Mouse (Mus musculus) kidney, postnatal 0 days (tissue): Measurements from ENCODE around the gene Rp9. TPM values are rescaled to one million over a fixed set of nuclear protein-coding genes. Genes with fewer than 3 reads are reported as not detected.

Experiments used
- ATAC-seq: fragments of 200-750 bp; cut with Nextera tagmentation; replicated peaks from 2 replicates; pipeline ENCODE4 v1.8.0; 2017; ENCODE audit warnings: low read depth, moderate number of reproducible peaks, moderate TSS enrichment, moderate library complexity; ENCODE audit not compliant: low FRiP score
- DNase-seq: peaks from one replicate; pipeline ENCODE4 v3.0.0-alpha.2; 2016; ENCODE audit warnings: low spot score
- H3K27ac ChIP-seq: fragments of 300-500 bp; sonication (generic); 2 replicates; pipeline ENCODE4 v1.5.1; 2014; ENCODE audit warnings: mild to moderate bottlenecking
- H3K27me3 ChIP-seq: fragments of 300-500 bp; sonication (generic); 2 replicates; pipeline ENCODE4 v1.6.1; 2014; ENCODE audit warnings: low read length, mixed read lengths; ENCODE audit not compliant: insufficient read depth
- H3K36me3 ChIP-seq: fragments of 300-500 bp; sonication (generic); 2 replicates; pipeline ENCODE4 v1.6.1; 2014; ENCODE audit warnings: low read length, mixed read lengths; ENCODE audit not compliant: insufficient read depth
- H3K4me1 ChIP-seq: fragments of 300-500 bp; sonication (generic); replicated peaks from 2 replicates; pipeline ENCODE4 v1.6.1; 2014; ENCODE audit warnings: antibody characterized with exemption, low read length, mixed read lengths; ENCODE audit not compliant: insufficient read depth
- H3K4me2 ChIP-seq: fragments of 300-500 bp; sonication (generic); 2 replicates; pipeline ENCODE4 v1.6.1; 2014; ENCODE audit warnings: mild to moderate bottlenecking, low read length, moderate library complexity, mixed read lengths
- H3K4me3 ChIP-seq: fragments of 300-500 bp; sonication (generic); replicated peaks from 2 replicates; pipeline ENCODE4 v1.5.1; 2014; ENCODE audit warnings: low read depth, low read length
- H3K9ac ChIP-seq: fragments of 300-500 bp; sonication (generic); 2 replicates; pipeline ENCODE4 v1.6.1; 2014; ENCODE audit warnings: low read depth, low read length
- H3K9me3 ChIP-seq: fragments of 300-500 bp; sonication (generic); replicated peaks from 2 replicates; pipeline ENCODE4 v1.6.1; 2016; ENCODE audit warnings: low read length, inconsistent platforms, mixed read lengths
- CTCF ChIP-seq: IDR thresholded peaks from 2 replicates; pipeline ENCODE4 v1.5.1; 2016; ENCODE audit warnings: antibody characterized with exemption, low read depth, mild to moderate bottlenecking, moderate library complexity
- WGBS: fragments of 180-500 bp; shearing (Covaris S2); extraction: QIAGEN DNeasy Blood & Tissue Kit; methylation state at CpG from one replicate; pipeline ENCODE4 v1.1.7; 2014; 5-methylcytosine and 5-hydroxymethylcytosine counted together
- polyA plus RNA-seq: library from polyadenylated mRNA; unstranded; fragments of >200 nt; fragmentation: Nextera tagmentation; extraction: Ambion mirVana; gene quantifications from 2 replicates; pipeline ENCODE4 v1.2.1, GENCODE M21; 2015

The Rp9 gene
- polyA plus RNA-seq, 1 experiment from 2014 or later, result 82.6 TPM

GRCm38 (mm10) chr9:22453501-22453924 lies 16.0 kb downstream of the Rp9 start:
- Histone ChIP-seq H3K4me3 (no peak overlapping the region), H3K36me3 (peaks cover 73% of the 10 kb centered on the region), H3K27me3 (no peaks in the 10 kb centered on the region), H3K4me1 (no peaks in the 10 kb centered on the region), H3K4me2 (no peak overlapping the region), H3K27ac (no peak overlapping the region), H3K9ac (no peak overlapping the region), H3K9me3 (no peaks in the 10 kb centered on the region)
- ATAC-seq (no peak), DNase-seq (no peak)
- 90% methylated on average over 10 of the region's 10 CpGs for WGBS
- TF ChIP-seq CTCF, result no peak

GRCm38 (mm10) chr9:22452697-22453096 lies 16.8 kb downstream of the Rp9 start:
- 80% methylated on average over 10 of the region's 10 CpGs for WGBS

GRCm38 (mm10) chr9:22449209-22449608 lies 20.3 kb downstream of the Rp9 start:
- peaks cover 60% of the 10 kb centered on the region for H3K36me3 ChIP-seq
- H3K9ac ChIP-seq, result no peak overlapping the region
- ATAC-seq (no peak), DNase-seq (no peak)
- no peak for TF ChIP-seq CTCF
- WGBS, result 93% methylated on average over 6 of the region's 6 CpGs
- H3K27ac ChIP-seq, result no peak overlapping the region
- H3K27me3 ChIP-seq, result no peaks in the 10 kb centered on the region
- H3K4me2 ChIP-seq, result no peak overlapping the region
- H3K4me3 ChIP-seq, result no peak overlapping the region
- H3K9me3 ChIP-seq, result no peaks in the 10 kb centered on the region
- H3K4me1 ChIP-seq, result no peaks in the 10 kb centered on the region

More at GRCm38 (mm10) chr9:22452697-22453096, 16.8 kb downstream of the Rp9 start:
- Histone ChIP-seq H3K27me3 (no peaks in the 10 kb centered on the region), H3K4me1 (no peaks in the 10 kb centered on the region), H3K9me3 (no peaks in the 10 kb centered on the region), H3K4me2 (no peak overlapping the region), H3K9ac (no peak overlapping the region), H3K4me3 (no peak overlapping the region), H3K27ac (no peak overlapping the region), H3K36me3 (peaks cover 80% of the 10 kb centered on the region)
- no peak for TF ChIP-seq CTCF
- DNase-seq (no peak), ATAC-seq (no peak)

- DNase-seq (no peak), ATAC-seq (no peak)
- H3K27ac ChIP-seq, result no peak overlapping the region
- no peak overlapping the region for H3K4me2 ChIP-seq
- peaks cover 54% of the 10 kb centered on the region for H3K36me3 ChIP-seq
- no peaks in the 10 kb centered on the region for H3K4me1 ChIP-seq
- no peak overlapping the region for H3K9ac ChIP-seq
- no peaks in the 10 kb centered on the region for H3K27me3 ChIP-seq
- WGBS, result 88% methylated on average over 13 of the region's 13 CpGs
- TF ChIP-seq CTCF, result peak; percentile 27; the same call in 1 of the 2 replicates
- no peak overlapping the region for H3K4me3 ChIP-seq
- no peaks in the 10 kb centered on the region for H3K9me3 ChIP-seq
Observed at GRCm38 (mm10) chr9:22448420-22448819, 21.1 kb downstream of the Rp9 start.

GRCm38 (mm10) chr9:22447213-22447612 lies 22.3 kb downstream of the Rp9 start:
- Histone ChIP-seq H3K27ac (no peak overlapping the region), H3K4me3 (no peak overlapping the region), H3K27me3 (no peaks in the 10 kb centered on the region), H3K36me3 (peaks cover 42% of the 10 kb centered on the region), H3K9me3 (no peaks in the 10 kb centered on the region), H3K4me1 (no peaks in the 10 kb centered on the region), H3K4me2 (no peak overlapping the region), H3K9ac (no peak overlapping the region)
- DNase-seq, result no peak
- 84% methylated on average over 5 of the region's 5 CpGs for WGBS
- ATAC-seq, result no peak
- TF ChIP-seq CTCF, result no peak

GRCm38 (mm10) chr9:22445123-22445522 lies 24.4 kb downstream of the Rp9 start:
- H3K4me2 ChIP-seq, result no peak overlapping the region
- no peak for TF ChIP-seq CTCF
- no peak for ATAC-seq
- no peaks in the 10 kb centered on the region for H3K9me3 ChIP-seq
- no peaks in the 10 kb centered on the region for H3K27me3 ChIP-seq
- no peaks in the 10 kb centered on the region for H3K4me1 ChIP-seq
- no peak for DNase-seq
- no peak overlapping the region for H3K27ac ChIP-seq
- no peak overlapping the region for H3K9ac ChIP-seq
- peaks cover 28% of the 10 kb centered on the region for H3K36me3 ChIP-seq
- WGBS, result 86% methylated on average over 1 of the region's 1 CpGs
- no peak overlapping the region for H3K4me3 ChIP-seq

- WGBS, result 90% methylated on average over 10 of the region's 10 CpGs
Observed at GRCm38 (mm10) chr9:22443157-22443556, 26.4 kb downstream of the Rp9 start.

More at GRCm38 (mm10) chr9:22443157-22443556, 26.4 kb downstream of the Rp9 start:
- Histone ChIP-seq H3K9me3 (no peaks in the 10 kb centered on the region), H3K36me3 (peaks cover 13% of the 10 kb centered on the region), H3K27ac (no peak overlapping the region), H3K4me2 (no peak overlapping the region), H3K4me3 (no peak overlapping the region), H3K27me3 (no peaks in the 10 kb centered on the region), H3K4me1 (no peaks in the 10 kb centered on the region), H3K9ac (no peak overlapping the region)
- DNase-seq (no peak), ATAC-seq (no peak)
- TF ChIP-seq CTCF, result no peak
